Mouse (Mus musculus) heart, adult 2 months (tissue): ENCODE measurements around the gene Ip6k1.

ENCODE experiments used
- CTCF ChIP-seq: fragments of 200-600 bp; IDR thresholded peaks from 2 replicates; pipeline ENCODE4 v1.8.1; 2022; ENCODE audit warnings: antibody characterized with exemption, mild to moderate bottlenecking, moderate library complexity
- EP300 ChIP-seq: fragments of 200-500 bp; IDR thresholded peaks from 2 replicates; pipeline ENCODE4 v1.6.1; 2011; ENCODE audit warnings: low read depth, low read length, control low read depth; ENCODE audit not compliant: insufficient read depth

DNA sequence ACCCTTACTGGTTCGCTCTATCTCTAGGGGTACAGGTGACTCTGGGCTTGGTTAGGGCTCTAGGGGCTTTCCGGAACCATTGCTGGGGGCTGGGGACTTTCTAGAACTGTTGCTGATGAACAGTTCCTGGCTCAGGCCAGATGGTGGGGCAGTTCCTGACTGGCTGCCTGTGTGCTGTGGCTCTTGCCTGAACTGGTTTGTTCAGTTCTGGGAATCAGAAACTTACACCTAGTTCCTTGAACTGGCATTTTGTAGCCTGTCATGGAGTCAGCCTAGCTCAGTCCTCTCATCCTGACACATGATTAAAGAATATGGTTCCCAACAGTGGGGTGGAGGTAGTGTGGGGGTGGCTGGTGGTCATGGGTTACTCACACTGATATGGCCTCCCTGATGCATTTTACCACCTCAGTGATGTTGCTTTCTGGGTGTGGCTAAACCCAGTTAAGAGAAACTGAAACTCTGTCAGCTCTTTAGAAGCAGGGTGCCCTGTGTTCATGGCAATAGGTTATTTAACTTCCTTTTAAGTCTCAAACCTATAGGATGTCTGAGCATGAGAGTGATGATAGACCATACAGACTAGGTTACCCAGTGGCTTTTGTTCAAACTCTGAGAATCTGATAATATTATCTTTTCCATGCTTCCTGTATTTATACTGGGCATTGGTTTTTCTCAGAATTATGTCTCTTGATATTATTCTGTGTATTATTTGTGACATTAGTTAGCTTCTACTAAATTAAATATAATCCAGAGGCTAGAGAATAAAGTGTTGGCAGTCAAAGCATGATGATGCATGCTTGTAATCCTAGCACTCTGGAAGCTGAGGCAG is 33.2 kb downstream of the Ip6k1 start:
- TF ChIP-seq EP300 (no peak), CTCF (no peak)
